Mouse (Mus musculus): ENCODE results near the gene Cat.
A peak's percentile ranks its signal among the peaks of the same experiment; 100 is the strongest.

Gene Cat

GRCm38 (mm10) chr2:103484617-103485401 lies at the start of gene Cat:
TSS of gene Cat (minus strand) at chr2:103485160.
- DNase-seq: peak; percentile 95

GRCm38 (mm10) chr2:103525596-103525995 lies 40.6 kb upstream of the Cat start:
- no peak for DNase-seq

GRCm38 (mm10) chr2:103516472-103516871 lies 31.5 kb upstream of the Cat start:
- no peak for DNase-seq

GRCm38 (mm10) chr2:103515513-103516180 lies 30.7 kb upstream of the Cat start:
- no peak for DNase-seq

- no peak for DNase-seq
Observed at GRCm38 (mm10) chr2:103512066-103512795, 27.3 kb upstream of the Cat start.

GRCm38 (mm10) chr2:103511631-103512030 lies 26.7 kb upstream of the Cat start:
- DNase-seq: no peak

GRCm38 (mm10) chr2:103511042-103511441 lies 26.1 kb upstream of the Cat start:
- DNase-seq: no peak

GRCm38 (mm10) chr2:103507651-103508050 lies 22.7 kb upstream of the Cat start:
- DNase-seq: no peak

- no peak for DNase-seq
Observed at GRCm38 (mm10) chr2:103505956-103506355, 21.0 kb upstream of the Cat start.

GRCm38 (mm10) chr2:103504463-103504862 lies 19.5 kb upstream of the Cat start:
- DNase-seq: no peak

- no peak for DNase-seq
Observed at GRCm38 (mm10) chr2:103500769-103501168, 15.8 kb upstream of the Cat start.

GRCm38 (mm10) chr2:103495633-103496418 lies 10.9 kb upstream of the Cat start:
- peak; percentile 17 for DNase-seq

GRCm38 (mm10) chr2:103493827-103494226 lies 8.9 kb upstream of the Cat start:
- no peak for DNase-seq

- no peak for DNase-seq
Observed at GRCm38 (mm10) chr2:103492526-103492925, 7.6 kb upstream of the Cat start.

- no peak for DNase-seq
Observed at GRCm38 (mm10) chr2:103483986-103484520, 907 bp downstream of the Cat start.

- DNase-seq: no peak
Observed at GRCm38 (mm10) chr2:103483289-103483985, 1.5 kb downstream of the Cat start.

GRCm38 (mm10) chr2:103481314-103482231 lies 3.4 kb downstream of the Cat start:
- no peak for DNase-seq

- DNase-seq: no peak
Observed at GRCm38 (mm10) chr2:103480871-103481270, 4.1 kb downstream of the Cat start.

- no peak for DNase-seq
Observed at GRCm38 (mm10) chr2:103480240-103480639, 4.7 kb downstream of the Cat start.

- no peak for DNase-seq
Observed at GRCm38 (mm10) chr2:103478326-103478725, 6.6 kb downstream of the Cat start.

GRCm38 (mm10) chr2:103477456-103477855 lies 7.5 kb downstream of the Cat start:
- DNase-seq: no peak

Data from thymus, postnatal 4 days (tissue).